Mouse (Mus musculus) spleen, adult 12 weeks (tissue): ENCODE data around the gene Prr7.

Experiments used
- DNase-seq: peaks from one replicate; pipeline ENCODE4 v3.0.0; 2022; ENCODE audit warnings: low spot score

Prr7 gene

DNA sequence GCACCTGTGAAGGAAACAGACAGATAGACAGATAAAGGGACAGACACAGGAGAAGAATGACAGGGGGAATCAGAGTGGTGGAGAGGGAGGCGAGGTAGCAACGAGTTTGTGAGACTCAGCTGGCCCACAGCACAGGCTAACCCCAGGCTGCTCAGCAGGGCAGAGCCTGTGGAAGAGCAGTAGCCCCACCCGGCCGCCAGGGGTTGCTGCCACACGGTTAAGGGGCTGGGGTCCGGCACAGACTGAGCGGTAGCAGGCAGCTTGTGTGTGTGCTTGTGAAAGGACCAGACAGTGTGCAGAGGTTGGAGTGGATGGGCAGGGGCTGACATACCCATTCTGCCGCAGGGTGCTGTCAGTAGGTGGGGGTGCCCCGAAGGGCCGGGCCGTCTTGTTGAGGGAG is 43.8 kb downstream of the Prr7 start:
- DNase-seq, result no peak

DNA sequence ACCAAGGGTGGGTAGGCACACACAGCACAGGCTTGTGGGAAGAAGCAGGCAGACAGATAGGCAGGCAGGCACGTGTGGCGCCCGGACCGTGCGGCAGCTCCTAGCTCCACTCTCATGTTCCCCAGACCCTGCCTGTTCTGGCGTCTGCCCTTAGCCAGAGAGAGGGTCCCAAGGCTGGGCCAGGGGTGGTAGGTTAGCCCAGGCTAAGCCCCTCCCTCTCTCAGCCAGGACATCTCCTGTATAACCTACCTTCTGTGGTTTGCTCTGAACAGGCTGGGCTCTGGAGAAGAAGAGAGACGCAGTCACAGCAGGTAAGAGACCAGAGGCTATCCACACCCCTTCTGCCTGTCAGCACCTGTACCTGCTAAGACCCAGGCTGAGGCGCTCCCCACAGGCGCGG is 44.5 kb downstream of the Prr7 start:
- no peak for DNase-seq

DNA sequence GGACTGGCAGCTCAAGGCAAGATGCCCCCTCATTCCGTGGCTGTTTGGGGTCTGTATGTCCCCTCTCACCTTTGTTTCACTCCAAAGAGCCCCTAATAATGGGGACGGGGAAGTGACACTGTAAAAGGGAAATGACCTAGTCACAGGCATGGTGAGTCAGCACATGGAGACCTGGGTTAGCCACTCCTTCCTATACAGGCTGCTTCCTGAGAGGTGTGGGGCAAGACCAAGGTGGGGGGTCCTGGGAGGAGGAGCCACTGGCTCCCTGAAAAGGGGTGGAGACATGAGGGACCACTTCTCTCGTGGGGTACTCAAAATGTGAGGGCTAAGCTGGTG is 46.2 kb downstream of the Prr7 start:
- no peak for DNase-seq

GRCm38 (mm10) chr13:55510668-55511491 is 46.8 kb downstream of the Prr7 start:
- DNase-seq, result no peak

GRCm38 (mm10) chr13:55511492-55511861 is 47.4 kb downstream of the Prr7 start:
- DNase-seq, result no peak

DNA sequence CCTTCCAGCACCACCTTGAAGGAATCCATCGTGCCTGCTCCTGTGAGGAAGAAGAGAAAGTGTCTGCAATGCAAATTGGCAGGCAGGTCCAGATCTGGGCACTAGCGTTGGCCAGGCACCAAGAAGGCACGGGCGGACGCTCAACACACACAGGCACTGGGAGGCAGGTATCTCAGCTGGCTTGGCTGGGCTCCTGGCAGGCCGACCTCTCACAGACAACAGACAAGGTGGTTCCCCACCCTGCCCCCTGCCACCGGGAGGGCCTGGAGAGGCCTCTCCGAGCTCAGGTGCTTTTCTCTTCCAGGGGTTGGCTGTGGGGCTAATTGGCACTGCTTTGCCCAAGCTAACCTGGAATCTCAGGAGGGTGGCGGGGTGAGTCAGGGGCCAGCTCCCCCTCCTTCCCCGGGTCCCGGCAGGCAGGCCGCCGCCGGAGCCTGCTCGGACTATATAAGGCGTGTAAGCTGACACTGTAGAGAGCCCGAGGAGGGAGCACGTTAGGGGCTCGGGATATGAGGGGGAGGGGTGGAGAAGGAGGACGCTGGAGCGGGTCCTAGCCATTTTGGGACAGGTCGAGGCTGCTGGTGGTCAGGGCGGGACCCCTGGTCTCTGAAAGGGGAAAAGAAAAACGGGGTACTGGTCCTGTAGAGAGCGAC is 48.4 kb downstream of the Prr7 start:
- DNase-seq, result no peak

- peak; percentile 83 for DNase-seq
Observed at GRCm38 (mm10) chr13:55513111-55513748, 49.2 kb downstream of the Prr7 start, which contains the start of gene Pdlim7. Pdlim7 (minus strand) TSS chr13:55513676.

GRCm38 (mm10) chr13:55513828-55514227 is 49.8 kb downstream of the Prr7 start:
- DNase-seq, result no peak

GRCm38 (mm10) chr13:55516955-55517354 is 52.9 kb downstream of the Prr7 start:
- DNase-seq, result peak; percentile 74

GRCm38 (mm10) chr13:55519606-55520005 is 55.5 kb downstream of the Prr7 start:
- no peak for DNase-seq

GRCm38 (mm10) chr13:55522730-55523129 is 58.7 kb downstream of the Prr7 start:
- no peak for DNase-seq
